Mouse (Mus musculus) lung, postnatal 36 days (tissue): ENCODE data around the gene Kcnma1.

Experiments used
- DNase-seq: peaks from one replicate; pipeline ENCODE4 v3.0.0; 2022; ENCODE audit warnings: mixed read lengths

Gene Kcnma1

DNA sequence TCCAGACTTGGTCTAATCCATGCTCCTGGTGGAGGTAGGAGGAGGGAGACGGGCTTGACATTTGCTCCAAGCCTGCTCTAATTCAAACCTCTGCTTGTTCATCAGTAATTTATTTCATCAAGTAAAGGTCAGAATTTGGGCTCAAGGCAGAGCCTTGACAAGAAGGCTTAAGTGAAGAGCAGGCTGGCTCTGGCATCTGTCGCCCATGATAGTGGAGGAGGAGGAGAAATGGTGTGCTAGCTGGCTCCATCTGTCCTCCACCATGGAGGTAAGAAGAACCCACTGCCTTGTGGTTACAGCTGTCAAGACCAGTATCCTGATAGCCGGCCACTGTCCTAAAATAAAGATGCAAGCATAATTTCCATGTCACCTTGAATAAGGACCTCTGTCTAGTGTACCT is 595.3 kb downstream of the Kcnma1 start:
- DNase-seq, result no peak

DNA sequence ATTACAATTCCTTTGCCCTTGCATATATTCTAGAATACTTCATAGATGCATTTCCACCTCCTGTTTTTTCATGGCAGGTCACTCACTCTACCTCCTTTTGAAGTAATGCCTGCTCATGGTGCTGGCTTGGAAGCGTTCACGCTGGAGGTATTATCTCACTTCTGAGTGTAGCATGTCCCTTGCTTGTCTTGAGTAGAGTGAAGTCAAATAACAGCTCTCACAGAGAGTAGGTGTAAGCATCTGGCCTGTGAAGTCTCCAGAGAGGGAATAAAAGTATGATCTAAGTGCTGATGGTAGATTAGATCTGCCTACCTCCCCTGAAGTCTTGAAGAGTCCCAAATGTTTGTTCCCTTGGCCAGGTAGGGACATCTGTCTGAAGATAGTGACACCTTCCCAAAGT is 607.2 kb downstream of the Kcnma1 start:
- DNase-seq, result no peak

DNA sequence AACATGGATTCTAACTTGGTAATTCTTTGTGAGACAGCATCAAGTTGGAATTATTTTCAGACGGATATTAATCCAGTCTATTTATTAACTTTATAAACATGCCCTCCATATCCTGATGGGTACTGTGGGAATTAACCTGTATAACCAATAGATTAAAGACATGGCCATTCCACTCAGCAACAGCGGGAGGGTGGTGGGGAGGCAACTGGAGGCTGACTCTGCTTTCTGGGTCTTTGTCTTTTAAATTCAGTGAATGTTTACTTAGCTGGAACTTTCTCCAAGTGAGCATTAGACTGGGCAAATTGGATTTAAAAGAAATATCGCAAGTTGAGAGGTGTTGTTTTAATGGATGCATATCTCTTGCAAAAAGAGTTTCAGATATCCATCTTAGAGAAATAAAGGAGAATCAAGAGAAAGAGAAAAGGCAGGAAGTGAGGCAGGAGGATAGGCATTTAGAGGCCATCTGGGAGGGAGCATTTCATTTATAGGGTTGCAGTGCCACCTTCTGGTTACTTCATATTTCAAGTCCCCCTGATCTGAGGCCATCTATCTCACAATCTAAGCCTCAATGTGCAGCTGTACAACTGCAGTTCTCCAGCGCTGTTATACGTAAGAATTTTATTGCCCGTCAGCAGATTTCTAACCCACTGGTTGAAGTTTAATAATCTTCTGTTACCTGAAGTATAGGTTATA is 613.4 kb downstream of the Kcnma1 start:
- DNase-seq, result peak; percentile 64

DNA sequence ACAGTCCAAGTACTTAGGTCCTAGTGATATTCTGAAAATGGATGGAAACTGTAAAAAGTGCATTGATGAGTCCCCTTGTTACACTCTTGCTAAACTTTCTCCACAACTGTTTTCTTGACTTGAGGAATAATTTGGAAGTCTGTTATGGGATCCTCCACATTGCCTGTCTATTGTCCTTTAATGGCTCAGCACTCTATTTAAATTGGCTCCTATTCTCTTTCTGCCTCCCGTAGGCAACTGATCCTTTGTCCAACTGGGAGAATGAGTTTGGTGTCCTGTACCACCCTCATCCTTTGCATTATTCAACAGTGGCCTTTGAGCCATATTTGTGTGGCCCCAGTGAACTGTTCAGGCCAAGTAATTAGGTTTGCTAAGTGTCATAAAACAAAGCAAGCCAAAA is 616.6 kb downstream of the Kcnma1 start:
- DNase-seq, result no peak

DNA sequence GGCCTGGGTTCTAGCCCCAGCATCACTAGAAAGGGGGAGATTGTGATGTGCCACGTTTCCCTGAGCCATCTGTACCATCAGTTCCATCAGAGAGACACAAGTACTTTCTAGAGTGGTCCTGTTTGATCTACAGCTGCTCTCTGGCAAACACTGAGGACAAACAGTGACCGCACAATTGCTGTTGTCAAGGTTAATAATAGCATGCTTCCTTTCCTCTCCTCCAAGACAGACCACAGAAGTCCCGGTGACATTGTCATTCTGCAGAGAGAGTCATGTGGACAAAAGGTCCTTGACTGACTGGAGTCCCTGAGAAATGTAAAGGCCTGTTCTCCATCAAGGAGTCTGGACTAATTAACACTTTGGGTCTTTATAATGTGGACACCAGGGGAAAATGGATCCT is 622.7 kb downstream of the Kcnma1 start:
- no peak for DNase-seq

DNA sequence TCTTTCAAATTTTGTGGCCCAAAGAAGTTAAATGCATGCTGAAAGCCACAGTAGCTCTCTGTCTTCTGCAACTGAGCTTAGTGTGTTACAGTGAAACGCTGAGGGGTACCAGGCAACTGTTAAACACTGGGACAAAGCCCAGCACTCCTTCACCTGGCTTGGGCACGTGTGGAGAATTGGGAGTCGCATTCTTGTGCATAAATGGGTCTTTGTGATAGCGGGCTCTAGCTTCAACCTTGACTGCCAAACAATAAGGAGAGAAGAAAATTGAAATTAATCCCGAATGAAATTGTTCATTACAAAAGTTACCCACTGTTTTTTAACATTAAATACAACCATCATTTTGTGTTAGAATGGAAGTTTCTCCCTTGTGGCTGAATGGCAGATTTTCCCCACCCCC is 623.5 kb downstream of the Kcnma1 start:
- DNase-seq, result no peak

DNA sequence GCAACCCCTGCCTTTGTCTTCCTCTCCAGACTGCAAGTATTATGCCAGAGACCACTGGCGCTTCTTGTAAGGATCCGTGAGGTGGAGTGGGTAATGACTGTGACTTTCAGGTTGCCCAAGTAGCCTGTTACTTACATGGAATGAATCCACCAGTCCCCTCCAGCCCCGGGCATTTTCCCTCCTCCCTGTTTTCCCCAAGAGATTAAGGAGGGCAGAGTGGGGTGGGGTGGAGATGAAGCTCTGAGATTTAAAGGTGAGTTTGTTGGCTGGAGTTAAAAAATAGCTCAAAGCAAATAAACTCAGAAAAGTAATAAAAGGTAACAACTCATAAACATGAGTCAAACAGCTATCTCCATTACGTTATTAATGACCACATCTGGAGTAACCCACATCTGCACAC is 624.1 kb downstream of the Kcnma1 start:
- DNase-seq, result no peak

DNA sequence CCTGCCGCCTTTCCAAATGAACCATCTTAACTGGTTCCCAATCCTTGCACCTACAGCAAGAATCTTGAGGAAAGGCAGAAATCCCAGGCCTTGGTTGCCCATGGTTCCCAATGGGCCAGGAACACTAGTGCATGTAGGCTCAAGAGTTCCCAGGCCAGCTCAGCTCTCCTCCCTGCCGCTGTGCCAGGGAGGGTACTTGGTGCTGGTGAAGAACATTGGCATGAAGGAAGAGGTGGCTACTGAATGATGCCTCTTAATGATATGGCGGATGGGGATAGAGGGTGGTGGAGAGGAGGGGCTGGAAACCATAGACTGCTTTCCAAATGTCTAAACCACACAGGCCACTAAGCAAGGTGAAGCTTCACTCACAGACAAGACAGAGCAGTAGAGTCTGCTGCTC is 627.5 kb downstream of the Kcnma1 start:
- DNase-seq, result no peak

DNA sequence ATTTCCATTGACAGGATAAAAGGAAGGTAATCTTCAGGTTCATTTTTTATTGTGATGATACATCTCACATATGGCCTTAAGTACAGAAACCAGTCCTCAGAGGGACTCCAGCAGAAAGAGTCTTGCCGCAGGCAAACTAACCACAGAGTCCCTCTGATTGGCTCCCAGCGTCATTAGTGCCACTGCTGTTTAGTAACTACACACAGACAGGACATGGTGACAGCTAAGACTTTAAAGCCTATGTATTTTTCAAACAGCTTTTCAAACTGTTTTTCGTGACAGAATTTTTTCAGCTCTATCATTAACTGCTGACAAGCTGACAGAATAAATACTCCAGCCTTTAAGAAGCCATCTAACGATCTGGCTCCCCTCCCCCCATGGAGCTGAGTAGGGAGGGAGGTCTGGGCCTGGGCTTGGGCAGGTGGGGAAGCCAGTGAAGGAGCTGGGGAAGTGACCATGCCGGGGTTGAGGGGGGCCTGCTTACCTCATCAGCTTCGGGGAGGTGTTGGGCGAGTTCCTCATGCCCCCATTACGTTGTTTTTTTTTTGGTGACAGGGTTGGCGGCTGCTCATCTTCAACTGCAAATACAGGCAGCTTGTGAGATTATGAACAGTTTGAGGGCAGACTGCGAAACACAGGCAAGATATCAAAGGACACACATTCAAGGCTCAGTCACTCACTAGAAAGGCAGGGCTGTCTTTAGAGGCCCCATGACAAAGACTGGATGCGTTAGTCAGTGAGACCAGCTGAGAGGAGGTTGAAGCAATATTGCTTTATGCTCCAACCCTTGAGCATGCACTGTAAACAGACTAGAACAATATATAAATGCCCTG is 628.3 kb downstream of the Kcnma1 start:
- no peak for DNase-seq

DNA sequence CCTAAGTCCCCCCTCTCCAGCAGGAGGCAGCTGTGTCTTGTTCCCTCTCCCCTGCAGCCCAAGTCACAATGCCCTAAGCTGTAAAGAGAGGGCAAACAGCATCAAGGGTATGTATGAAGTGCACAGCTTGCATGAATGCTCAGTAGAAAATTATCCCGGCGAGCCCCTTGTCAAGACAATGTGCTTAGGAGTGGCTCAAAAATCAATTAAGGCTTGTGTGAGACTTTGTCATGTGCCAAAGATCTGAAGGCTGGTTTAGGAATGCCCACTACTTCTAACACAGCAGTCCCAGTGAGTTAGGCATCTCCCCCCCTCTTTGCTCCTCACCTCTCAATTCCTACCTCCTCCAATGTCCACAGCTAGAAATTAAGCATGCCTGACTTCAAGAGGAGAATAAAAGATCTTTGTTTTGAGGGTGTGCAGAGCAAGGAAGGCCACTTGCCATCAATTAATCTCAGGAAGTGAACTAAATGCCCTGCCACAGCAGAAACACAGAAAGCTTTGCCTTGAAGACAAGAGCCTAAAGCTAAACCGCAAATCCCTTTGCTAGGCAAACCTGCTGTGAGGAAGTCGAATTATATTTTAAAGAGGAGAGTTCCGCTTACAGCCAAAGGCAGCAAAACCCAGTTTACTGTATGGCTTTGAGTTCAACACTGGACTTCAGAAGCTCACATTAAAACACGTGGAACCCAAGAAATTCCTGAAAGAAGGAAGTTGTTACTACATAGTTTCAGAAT is 635.8 kb downstream of the Kcnma1 start:
- no peak for DNase-seq

DNA sequence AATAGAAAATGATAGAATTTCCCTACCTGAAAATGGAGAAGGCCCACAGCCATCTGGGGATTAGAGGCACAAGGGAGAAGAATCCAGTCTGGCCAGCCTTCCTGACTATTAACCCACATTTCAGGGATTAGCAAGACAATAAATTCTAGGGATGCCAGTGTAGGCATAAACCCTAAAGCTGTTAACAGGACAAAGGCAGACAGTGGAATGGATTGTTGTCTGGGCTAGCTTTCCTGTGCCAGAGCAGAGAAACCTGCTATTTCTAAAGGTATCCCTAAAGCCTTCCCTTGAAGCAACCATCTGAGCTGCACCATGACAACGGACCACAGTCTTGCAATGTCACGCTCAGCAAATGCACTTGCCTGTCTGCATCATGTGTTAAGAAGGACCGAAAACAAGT is 642.3 kb downstream of the Kcnma1 start:
- no peak for DNase-seq

DNA sequence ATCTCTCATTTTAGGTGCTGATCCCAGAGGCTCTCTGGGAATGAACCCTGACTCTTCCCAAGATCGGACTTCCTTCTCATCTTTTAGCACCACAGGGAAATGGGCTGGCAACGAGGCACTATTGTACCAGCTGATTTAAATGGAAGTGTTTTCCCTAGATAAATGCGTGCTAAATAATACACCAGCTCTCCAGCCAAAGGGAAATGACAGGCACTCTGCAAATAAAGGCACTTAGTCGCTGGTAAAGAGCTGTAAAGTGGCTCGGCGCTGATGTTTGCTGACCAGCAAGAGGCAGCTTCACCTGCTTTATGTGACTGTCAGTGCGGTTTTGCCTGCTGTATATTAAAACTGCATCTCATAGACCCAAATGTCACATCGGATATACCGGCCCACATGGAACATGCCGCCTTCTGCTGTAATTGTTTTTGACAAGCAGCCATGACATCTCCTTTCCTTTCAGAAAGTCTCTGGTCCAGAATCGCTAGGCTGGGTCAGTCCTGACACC is 653.7 kb downstream of the Kcnma1 start:
- no peak for DNase-seq

DNA sequence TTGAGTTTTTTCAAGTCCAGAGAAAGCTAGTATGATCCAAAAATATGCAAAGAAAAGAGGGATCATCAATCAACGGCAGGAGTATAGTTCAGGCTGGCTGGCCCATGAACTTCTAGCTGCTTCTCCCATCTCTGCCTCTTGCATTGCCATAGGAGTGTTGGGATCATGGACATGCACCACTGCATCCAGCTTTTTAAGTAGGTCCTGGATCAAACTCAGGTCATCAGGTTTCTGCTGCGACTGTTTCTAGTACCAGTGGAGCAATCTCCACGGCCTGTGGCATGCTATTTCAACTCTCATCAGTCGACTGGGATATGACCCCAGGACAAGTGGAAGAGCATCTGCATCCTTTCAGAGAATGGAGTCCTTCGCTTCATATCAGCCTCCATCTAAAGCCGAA is 655.5 kb downstream of the Kcnma1 start:
- DNase-seq, result no peak

DNA sequence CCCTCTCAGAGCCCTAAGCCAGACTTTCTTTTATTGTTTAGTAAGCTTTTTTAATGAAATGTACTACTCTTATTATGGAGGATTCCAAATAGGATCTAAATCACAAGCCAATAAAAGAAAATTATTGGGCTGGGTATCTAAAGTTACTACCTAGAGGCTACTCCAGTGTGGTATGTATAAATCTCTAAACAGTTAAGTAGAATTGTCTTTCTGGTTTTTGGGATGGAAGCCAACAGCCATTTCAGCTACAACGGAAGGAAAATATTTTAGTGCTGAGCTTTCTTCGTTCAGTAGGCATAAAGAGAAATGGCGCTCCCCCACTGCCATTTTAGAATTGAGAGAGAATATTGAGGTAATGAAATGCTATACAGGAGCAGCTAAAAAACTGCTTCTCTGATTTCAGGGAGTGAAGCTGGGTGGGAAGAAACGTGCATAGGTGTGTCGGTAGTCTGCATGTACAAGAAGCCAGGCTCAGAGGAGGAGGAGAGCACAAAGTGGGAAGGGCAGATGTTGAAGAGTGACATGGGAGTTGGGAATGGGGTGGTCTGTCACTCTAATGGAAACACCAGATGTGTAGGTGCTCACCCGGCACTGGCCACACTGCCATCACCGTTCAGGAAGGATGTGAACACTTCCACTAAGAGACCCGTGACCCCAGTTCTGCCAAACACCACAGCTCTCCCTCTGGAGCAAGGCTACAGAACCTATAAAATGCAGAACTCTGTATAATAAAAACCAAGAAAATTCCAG is 656.6 kb downstream of the Kcnma1 start:
- DNase-seq, result no peak

DNA sequence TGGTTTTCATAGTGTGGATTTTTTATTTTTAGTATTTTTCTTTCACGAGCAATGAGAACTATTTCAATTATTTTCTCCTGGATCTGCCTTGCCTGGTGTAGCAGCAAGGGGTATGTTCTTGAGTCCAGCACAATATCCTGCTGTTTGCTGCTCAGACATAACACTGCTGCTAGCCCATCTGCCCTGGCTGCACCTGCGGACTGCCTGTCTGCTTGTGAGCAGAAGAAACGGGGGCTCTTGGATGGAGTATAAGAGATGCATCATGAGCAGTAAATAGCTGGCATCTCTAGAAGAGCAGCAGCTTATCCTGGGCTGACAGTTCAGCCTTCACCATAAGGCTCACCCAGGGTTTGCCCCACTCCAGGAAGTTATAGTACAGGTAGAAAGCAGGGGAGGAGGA is 687.5 kb downstream of the Kcnma1 start:
- no peak for DNase-seq

DNA sequence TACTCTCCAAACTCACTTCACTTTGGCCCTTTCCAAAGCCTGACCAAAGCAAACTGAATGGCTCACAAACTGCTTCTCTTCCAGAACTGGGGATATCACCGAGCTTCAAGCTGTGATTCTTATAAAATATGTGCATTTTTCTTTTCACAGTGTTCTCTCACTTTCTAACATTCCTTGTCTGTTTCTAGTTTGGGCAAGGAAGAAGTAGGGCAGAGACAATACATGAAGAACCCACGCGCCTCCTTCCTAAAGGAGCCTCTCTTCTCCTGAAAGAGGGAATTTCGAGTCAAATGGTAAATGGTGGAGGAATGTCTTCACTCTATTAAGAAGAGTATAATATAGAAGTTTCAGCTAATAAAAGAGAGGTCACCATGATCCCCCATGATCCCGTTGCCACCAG is 709.0 kb downstream of the Kcnma1 start:
- no peak for DNase-seq

DNA sequence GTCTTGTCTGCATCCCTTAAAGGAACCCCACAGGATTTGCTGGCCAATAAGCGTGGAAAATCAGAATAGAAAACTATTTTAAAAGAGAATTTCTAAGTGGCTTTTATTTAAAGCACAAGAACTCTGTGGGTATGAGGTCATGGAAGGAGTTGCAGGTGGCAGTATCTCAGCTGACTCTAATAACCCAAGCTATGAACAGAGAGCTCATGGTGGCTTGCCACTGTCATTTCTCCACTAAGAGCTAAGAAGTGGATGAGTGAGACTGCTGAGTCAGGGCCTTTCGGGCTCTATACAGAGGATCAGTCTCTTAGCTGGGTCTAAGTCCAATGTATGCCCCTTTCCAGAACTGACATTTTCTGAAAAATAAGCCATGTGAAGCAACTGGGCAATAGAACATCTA is 713.8 kb downstream of the Kcnma1 start:
- no peak for DNase-seq

DNA sequence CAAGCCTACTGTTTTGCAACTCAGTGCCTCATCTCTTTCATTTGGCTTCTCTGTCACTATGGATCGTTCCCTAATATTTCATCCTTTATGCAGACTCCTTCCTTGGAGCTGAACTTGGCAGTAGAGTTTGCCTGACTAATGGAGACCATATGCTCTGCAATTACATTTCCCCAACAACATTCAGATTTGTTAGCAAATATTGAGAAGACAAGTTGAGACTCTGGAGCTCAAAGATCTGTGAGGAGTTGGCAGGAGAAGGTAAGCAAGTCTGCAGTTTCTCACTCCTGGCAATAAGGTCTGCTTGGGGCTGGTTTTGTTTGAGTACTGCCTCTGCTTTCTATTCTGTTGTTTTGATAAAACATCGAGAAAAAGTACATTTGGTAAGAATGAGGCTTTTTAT is 723.7 kb downstream of the Kcnma1 start:
- DNase-seq, result no peak

DNA sequence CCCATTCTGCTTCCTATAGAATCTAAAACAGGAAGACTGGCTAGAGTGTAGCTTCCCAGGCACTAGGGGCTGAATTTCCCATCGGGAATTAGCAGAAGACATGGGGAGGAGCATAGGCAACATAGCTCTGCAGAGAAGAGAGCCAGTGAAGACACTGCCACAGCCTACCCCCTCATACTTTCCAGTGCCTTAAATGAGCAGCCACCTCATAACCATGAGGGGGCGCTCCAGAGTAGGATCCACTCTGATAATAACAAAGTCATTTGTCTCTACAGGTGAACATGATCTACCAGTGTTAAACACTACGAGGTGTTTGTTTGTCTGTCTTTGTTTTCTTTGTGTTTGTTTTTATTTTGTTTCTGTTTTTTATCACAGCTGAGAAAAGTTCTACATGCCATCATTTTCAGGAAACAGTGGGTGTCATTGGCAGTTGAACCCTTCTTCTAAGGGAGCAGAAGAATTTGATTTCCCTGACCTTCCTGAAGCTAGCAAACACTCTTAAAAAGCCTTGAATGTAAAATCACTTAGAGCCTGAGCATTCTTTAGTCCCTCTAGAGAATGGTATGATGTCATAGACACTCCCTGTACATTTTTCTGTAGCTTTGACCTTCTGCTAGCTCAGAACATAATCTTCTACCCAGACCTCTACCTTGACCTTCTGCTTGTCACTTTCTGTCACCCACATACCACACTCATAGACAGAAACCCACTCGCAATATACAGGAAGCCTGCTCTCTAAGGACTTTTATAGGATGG is 747.6 kb downstream of the Kcnma1 start:
- peak; percentile 15 for DNase-seq

DNA sequence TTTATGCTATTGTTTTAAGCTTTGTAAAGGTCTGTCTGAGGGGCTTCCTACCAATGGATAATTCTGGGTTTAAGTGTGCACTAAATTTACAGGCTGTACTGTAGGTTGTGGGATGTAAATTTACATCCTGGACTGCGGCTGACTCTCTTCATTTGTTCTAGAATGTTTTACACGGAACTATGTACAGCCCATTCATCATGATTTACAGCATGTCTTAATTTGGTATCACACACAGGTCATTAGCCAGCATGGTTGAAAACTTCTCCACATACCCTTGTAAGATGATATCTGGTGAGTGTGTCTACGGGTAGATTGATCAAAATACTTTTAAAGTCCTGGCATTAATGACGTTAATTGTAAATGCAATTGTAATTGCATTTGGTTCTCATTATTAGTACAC is 761.1 kb downstream of the Kcnma1 start:
- no peak for DNase-seq

DNA sequence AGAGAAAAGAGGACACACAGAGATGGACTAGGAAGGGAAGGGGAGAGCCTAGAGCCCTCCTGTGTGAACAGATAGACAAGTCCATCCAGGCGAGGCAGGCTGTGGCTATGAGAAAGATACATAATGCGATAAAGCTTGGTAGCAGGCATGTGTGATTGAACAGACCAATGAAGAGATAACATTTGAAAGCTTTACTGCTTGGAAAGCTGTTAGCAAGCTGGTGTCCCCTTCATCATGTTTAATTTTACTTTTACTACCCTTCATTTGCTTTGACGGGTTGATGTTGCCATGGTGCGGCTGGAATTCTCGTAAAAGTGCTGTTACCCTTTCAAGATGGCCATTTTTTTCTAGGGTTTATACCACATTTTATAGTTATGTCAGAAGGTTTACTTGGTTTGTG is 769.8 kb downstream of the Kcnma1 start:
- no peak for DNase-seq

DNA sequence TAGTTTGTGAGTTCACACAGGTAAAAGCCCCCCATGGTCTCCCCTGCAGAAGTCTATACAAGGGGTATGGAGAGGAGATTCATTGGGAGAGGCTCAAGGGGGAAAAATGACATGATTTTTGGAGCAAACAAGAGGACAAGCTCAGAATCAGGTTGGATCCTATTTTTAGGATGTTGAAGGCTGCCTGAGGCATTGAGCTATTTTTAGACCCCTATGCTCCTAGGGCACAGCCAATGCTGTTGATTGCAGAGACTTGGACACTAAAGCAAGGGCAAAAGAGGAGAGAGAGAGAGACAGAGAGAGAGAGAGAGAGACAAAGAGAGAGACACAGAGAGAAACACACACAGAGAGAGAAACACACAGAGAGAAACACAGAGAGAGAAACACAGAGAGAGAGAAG is 770.4 kb downstream of the Kcnma1 start:
- no peak for DNase-seq
